Mouse (Mus musculus) limb, embryonic 12.5 days (tissue): Measurements from ENCODE around the gene Selenos. TPM values are rescaled to one million over a fixed set of nuclear protein-coding genes. Genes with fewer than 3 reads are reported as not detected.

Source experiments
- ATAC-seq: fragments of 200-750 bp; cut with Nextera tagmentation; 2 replicates; pipeline ENCODE4 v1.8.0; 2017; ENCODE audit warnings: low read depth, moderate TSS enrichment; ENCODE audit not compliant: insufficient number of reproducible peaks, insufficient read depth, low FRiP score, low TSS enrichment
- H3K27ac ChIP-seq: fragments of 300-500 bp; sonication (generic); 2 replicates; pipeline ENCODE4 v1.5.1; 2016; ENCODE audit warnings: mild to moderate bottlenecking, moderate library complexity
- H3K27me3 ChIP-seq: fragments of 300-500 bp; sonication (generic); 2 replicates; pipeline ENCODE4 v1.6.1; 2016; ENCODE audit warnings: mild to moderate bottlenecking, moderate library complexity
- H3K36me3 ChIP-seq: fragments of 300-500 bp; sonication (generic); 2 replicates; pipeline ENCODE4 v1.6.1; 2016; ENCODE audit warnings: mild to moderate bottlenecking, moderate library complexity
- H3K4me1 ChIP-seq: fragments of 300-500 bp; sonication (generic); replicated peaks from 2 replicates; pipeline ENCODE4 v1.6.1; 2016
- H3K4me2 ChIP-seq: fragments of 300-500 bp; sonication (generic); 2 replicates; pipeline ENCODE4 v1.6.1; 2016; ENCODE audit warnings: mild to moderate bottlenecking, moderate library complexity
- H3K4me3 ChIP-seq: fragments of 300-500 bp; sonication (generic); replicated peaks from 2 replicates; pipeline ENCODE4 v1.5.1; 2016; ENCODE audit warnings: mild to moderate bottlenecking
- H3K9ac ChIP-seq: fragments of 300-500 bp; sonication (generic); replicated peaks from 2 replicates; pipeline ENCODE4 v1.6.1; 2016; ENCODE audit warnings: mild to moderate bottlenecking, moderate library complexity
- H3K9me3 ChIP-seq: fragments of 300-500 bp; sonication (generic); 2 replicates; pipeline ENCODE4 v1.6.1; 2016; ENCODE audit warnings: mild to moderate bottlenecking, moderate library complexity
- WGBS: fragments of 180-500 bp; shearing (Covaris S2); methylation state at CpG from one replicate; pipeline ENCODE4 v1.1.7; 2016; 5-methylcytosine and 5-hydroxymethylcytosine counted together
- polyA plus RNA-seq: library from polyadenylated mRNA; unstranded; fragments of >200 nt; fragmentation: Nextera tagmentation; extraction: Ambion mirVana; gene quantifications from 2 replicates; pipeline ENCODE4 v1.2.1, GENCODE M21; 2016

The Selenos gene
- polyA plus RNA-seq, 1 experiment from 2014 or later: 87.0 TPM

DNA sequence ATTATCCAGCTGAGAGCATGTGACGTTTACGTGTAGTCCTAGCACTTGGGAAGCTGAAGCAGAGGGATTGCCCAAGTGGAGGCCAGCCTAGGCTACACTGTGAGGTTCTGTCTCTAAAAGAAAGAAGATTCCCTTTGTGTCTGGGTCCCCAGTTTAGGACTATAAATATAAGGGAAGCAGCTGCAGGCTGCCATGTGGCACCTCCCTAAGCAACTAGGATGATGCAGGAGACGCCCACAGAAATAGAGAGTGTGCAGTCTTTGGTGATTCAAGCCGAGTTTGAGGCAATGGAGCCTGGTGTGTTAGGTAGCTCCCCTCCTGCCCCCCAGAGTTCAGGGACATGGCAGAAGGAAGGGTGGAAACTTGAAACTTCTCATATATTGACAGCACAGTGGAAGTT, 8.2 kb downstream of the Selenos start:
- Histone ChIP-seq H3K27me3 (no peaks in the 10 kb centered on the region), H3K9me3 (no peaks in the 10 kb centered on the region), H3K27ac (no peak overlapping the region), H3K4me3 (no peak overlapping the region), H3K9ac (no peak overlapping the region), H3K4me1 (no peaks in the 10 kb centered on the region), H3K4me2 (no peak overlapping the region), H3K36me3 (peaks cover 98% of the 10 kb centered on the region)
- ATAC-seq: no peak
- WGBS: 89% methylated on average over 4 of the region's 4 CpGs

- Histone ChIP-seq H3K9me3 (no peaks in the 10 kb centered on the region), H3K4me1 (no peaks in the 10 kb centered on the region), H3K9ac (no peak overlapping the region), H3K4me3 (no peak overlapping the region), H3K27me3 (no peaks in the 10 kb centered on the region), H3K27ac (no peak overlapping the region), H3K36me3 (peaks cover 96% of the 10 kb centered on the region), H3K4me2 (no peak overlapping the region)
- WGBS: 98% methylated on average over 2 of the region's 2 CpGs
- ATAC-seq: no peak
Measured at GRCm38 (mm10) chr7:66088077-66088476, 8.6 kb downstream of the Selenos start.

DNA sequence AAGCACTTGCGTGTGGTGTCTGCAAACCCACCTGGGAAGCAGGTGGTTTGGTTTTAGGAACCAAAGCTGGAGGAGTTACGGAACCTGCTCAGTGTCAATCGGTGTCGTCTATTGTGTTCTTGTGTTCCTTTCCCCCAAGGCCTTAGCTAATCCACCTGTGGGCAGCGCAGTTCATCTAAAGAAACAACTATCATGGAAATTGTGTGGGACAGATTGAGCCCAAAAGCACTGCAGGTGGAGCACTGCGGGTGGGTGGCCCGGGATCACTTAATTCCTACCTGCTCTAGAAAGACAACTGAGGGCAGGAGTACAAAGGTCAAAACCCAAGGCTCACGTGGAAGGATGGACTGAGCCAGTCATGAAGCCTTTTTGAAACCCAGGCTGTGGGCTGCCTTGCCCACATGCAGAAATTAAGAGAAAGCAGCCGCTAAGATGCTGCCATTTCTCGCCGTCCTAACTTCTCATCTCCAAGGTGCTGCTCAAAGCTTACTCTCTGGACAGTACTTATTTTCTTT, 11.3 kb downstream of the Selenos start:
- Histone ChIP-seq H3K4me3 (no peak overlapping the region), H3K27me3 (no peaks in the 10 kb centered on the region), H3K27ac (no peak overlapping the region), H3K4me2 (no peak overlapping the region), H3K9me3 (no peaks in the 10 kb centered on the region), H3K9ac (no peak overlapping the region), H3K4me1 (no peaks in the 10 kb centered on the region), H3K36me3 (peaks cover 69% of the 10 kb centered on the region)
- ATAC-seq: no peak
- 87% methylated on average over 11 of the region's 11 CpGs for whole genome bisulfite sequencing

- H3K36me3 ChIP-seq: peaks cover 61% of the 10 kb centered on the region
- H3K27me3 ChIP-seq: no peaks in the 10 kb centered on the region
- H3K9ac ChIP-seq: no peak overlapping the region
- H3K4me1 ChIP-seq: no peaks in the 10 kb centered on the region
- H3K4me3 ChIP-seq: no peak overlapping the region
- H3K4me2 ChIP-seq: no peak overlapping the region
- H3K9me3 ChIP-seq: no peaks in the 10 kb centered on the region
- no peak for ATAC-seq
- no peak overlapping the region for H3K27ac ChIP-seq
- 86% methylated on average over 7 of the region's 7 CpGs for WGBS
Measured at GRCm38 (mm10) chr7:66091553-66091952, 12.1 kb downstream of the Selenos start.

DNA sequence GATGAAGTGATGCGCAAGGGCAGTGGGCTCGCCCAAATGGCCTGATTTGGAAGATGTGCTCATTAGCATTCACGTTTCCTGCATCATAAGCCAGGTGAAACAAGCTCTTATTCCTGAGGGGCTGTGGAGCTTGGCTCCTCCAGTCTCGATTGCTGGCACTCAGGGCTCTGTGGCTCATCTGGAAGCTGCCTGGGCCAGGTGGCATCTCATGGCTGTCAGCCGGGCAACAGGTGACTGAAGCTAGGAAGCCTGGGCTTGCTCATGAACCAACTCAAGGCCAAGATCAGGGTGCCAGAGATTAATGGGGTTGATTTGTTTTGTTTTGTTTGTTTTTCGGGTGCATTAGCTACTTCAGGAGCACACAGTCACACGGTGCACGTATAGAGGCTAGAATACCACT, 13.2 kb downstream of the Selenos start:
- H3K9me3 ChIP-seq: no peaks in the 10 kb centered on the region
- H3K4me3 ChIP-seq: no peak overlapping the region
- 92% methylated on average over 8 of the region's 8 CpGs for WGBS
- no peak overlapping the region for H3K9ac ChIP-seq
- no peak overlapping the region for H3K4me2 ChIP-seq
- no peaks in the 10 kb centered on the region for H3K4me1 ChIP-seq
- H3K27ac ChIP-seq: no peak overlapping the region
- H3K36me3 ChIP-seq: peaks cover 50% of the 10 kb centered on the region
- H3K27me3 ChIP-seq: no peaks in the 10 kb centered on the region
- ATAC-seq: no peak

DNA sequence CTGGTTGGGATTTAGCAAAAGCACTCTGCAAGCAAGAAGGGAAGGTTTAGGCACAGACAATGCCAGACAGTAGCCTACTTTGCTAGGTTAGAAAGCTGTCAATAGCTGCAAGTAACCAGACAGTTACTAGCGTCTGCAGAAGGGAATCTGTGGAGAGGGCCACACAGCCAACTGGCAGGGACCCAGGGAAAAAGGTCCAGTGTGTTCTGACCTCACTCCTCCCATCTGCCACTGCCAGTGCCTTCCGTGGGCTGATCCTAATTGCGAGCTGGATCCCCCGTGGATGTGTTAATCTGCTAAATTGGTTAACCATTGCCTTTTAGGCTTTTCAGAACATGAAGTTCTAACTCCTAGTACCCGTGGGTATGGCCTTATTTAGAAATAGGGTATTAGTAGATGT, 14.7 kb downstream of the Selenos start:
- no peaks in the 10 kb centered on the region for H3K9me3 ChIP-seq
- WGBS: 76% methylated on average over 5 of the region's 5 CpGs
- no peaks in the 10 kb centered on the region for H3K4me1 ChIP-seq
- H3K27me3 ChIP-seq: no peaks in the 10 kb centered on the region
- ATAC-seq: no peak
- peaks cover 35% of the 10 kb centered on the region for H3K36me3 ChIP-seq
- no peak overlapping the region for H3K27ac ChIP-seq
- H3K4me3 ChIP-seq: no peak overlapping the region
- H3K9ac ChIP-seq: no peak overlapping the region
- H3K4me2 ChIP-seq: no peak overlapping the region

DNA sequence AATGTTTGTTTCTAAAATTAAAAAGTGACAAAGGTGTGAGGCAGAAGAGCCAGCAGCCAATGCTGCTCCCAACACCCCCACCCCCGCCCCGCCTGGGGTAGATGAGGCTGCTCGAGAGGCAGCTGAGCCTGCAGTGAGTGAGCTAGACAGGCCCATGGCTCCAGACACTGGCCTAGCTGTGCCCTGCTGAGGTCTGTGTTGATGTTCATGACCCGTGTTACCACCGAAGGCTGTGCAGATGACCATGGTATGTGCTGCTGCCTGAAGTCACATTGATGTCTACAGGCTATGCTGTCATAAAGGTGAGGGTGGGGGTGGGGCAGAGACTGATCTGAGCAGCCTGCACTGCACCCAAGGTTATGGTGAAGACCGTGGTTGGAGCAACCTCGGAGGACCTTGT, 19.4 kb downstream of the Selenos start:
- Histone ChIP-seq H3K4me1 (no peaks in the 10 kb centered on the region), H3K36me3 (no peaks in the 10 kb centered on the region), H3K27ac (no peak overlapping the region), H3K4me2 (no peak overlapping the region), H3K4me3 (no peak overlapping the region), H3K9ac (no peak overlapping the region), H3K27me3 (no peaks in the 10 kb centered on the region; the same call in none of the 2 replicates), H3K9me3 (no peaks in the 10 kb centered on the region)
- ATAC-seq: peak; percentile 57; the same call in 1 of the 2 replicates
- 84% methylated on average over 7 of the region's 7 CpGs for WGBS

DNA sequence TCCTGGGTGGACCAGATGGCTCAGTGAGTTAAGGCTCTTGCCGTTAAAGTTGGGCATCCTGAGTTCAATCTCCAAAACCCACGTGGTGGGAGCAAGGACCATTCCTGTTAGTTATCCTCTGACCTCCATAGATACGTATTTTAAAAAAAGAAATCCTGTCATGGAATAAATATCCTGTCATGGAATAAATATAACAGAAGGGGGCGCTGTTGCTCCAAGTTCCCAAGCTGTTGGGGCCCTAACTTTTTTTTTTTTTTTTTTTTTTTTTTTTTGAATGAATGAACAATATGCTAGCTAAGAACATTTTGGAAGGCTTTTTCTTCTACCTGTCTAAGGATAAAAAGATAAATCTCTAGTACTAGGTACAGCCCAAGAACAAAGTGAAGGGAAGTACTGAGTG, 22.4 kb downstream of the Selenos start:
- WGBS: 11% methylated on average over 4 of the region's 4 CpGs

DNA sequence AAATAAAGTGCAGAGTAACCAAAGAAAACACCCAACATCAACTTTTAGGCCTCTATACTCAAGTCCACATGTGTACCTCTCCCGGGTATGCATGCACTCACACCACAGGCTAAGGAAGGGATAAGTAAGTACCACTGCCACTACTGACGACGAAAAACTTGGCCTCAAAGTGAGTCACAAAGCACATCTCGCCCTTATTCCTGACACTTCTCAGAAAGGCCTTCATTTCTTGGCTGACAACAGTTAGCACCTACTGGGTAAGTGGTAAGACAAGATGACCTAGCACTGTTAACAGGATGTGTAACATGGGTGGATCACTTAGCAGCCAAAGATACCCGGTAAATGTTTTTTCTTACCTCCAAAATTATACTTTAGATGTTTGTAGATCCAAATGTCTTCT, 25.1 kb downstream of the Selenos start:
- H3K4me2 ChIP-seq: no peak overlapping the region
- WGBS: 90% methylated on average over 5 of the region's 5 CpGs

More for the DNA sequence above, 22.4 kb downstream of the Selenos start:
- H3K27me3 ChIP-seq: no peaks in the 10 kb centered on the region; the same call in none of the 2 replicates
- no peaks in the 10 kb centered on the region for H3K36me3 ChIP-seq
- no peak for ATAC-seq
- H3K4me2 ChIP-seq: no peak overlapping the region
- no peak overlapping the region for H3K4me3 ChIP-seq
- peaks cover 3% of the 10 kb centered on the region; the same call in 1 of the 2 replicates for H3K4me1 ChIP-seq
- H3K9ac ChIP-seq: no peak overlapping the region
- H3K9me3 ChIP-seq: no peaks in the 10 kb centered on the region
- H3K27ac ChIP-seq: no peak overlapping the region

GRCm38 (mm10) chr7:66105771-66106170, 26.3 kb downstream of the Selenos start:
- 72% methylated on average over 4 of the region's 4 CpGs for WGBS
- no peak for ATAC-seq

More for the DNA sequence above, 25.1 kb downstream of the Selenos start:
- no peaks in the 10 kb centered on the region for H3K36me3 ChIP-seq
- no peaks in the 10 kb centered on the region; the same call in none of the 2 replicates for H3K27me3 ChIP-seq
- ATAC-seq: no peak
- H3K9me3 ChIP-seq: no peaks in the 10 kb centered on the region
- no peak overlapping the region for H3K4me3 ChIP-seq
- H3K27ac ChIP-seq: no peak overlapping the region
- H3K9ac ChIP-seq: no peak overlapping the region
- peaks cover 6% of the 10 kb centered on the region; the same call in 1 of the 2 replicates for H3K4me1 ChIP-seq

GRCm38 (mm10) chr7:66106581-66107056, 27.2 kb downstream of the Selenos start:
- Histone ChIP-seq H3K9ac (no peak overlapping the region), H3K4me2 (no peak overlapping the region)

More at GRCm38 (mm10) chr7:66105771-66106170, 26.3 kb downstream of the Selenos start:
- no peaks in the 10 kb centered on the region for H3K36me3 ChIP-seq
- H3K9me3 ChIP-seq: no peaks in the 10 kb centered on the region
- H3K9ac ChIP-seq: no peak overlapping the region
- no peak overlapping the region for H3K27ac ChIP-seq
- H3K4me3 ChIP-seq: no peak overlapping the region
- H3K4me2 ChIP-seq: no peak overlapping the region
- H3K4me1 ChIP-seq: peaks cover 9% of the 10 kb centered on the region
- H3K27me3 ChIP-seq: no peaks in the 10 kb centered on the region; the same call in 1 of the 2 replicates

DNA sequence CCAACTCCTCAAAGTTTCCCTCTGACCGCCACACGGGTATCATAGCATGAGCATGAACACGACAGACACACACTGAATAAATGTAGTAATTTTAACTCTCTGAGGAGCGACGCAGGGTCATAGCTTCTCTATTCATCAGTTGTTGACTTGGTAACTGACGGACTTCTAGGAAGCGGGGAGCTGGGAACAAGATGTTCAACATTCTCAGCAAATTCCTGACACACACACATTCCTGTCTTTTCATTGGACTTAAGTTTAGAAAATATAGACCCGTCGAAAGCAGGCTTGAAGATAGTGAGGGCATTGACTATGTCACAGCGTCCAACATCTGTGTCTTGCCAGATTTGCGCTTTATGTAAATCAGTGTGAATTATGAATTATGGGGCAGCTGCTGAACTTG, 27.8 kb downstream of the Selenos start:
- Histone ChIP-seq H3K36me3 (0 out of 2 replicates have a peak, but pooled peaks cover under 1% of the 10 kb centered on the region), H3K9me3 (no peaks in the 10 kb centered on the region), H3K27me3 (no peaks in the 10 kb centered on the region), H3K4me3 (no peak overlapping the region), H3K4me2 (no peak overlapping the region), H3K27ac (no peak overlapping the region), H3K4me1 (peaks cover 21% of the 10 kb centered on the region), H3K9ac (no peak overlapping the region)
- WGBS: 80% methylated on average over 11 of the region's 11 CpGs
- ATAC-seq: no peak

More at GRCm38 (mm10) chr7:66106581-66107056, 27.2 kb downstream of the Selenos start:
- Histone ChIP-seq H3K27ac (no peak overlapping the region), H3K27me3 (no peaks in the 10 kb centered on the region), H3K36me3 (no peaks in the 10 kb centered on the region), H3K9me3 (no peaks in the 10 kb centered on the region), H3K4me3 (no peak overlapping the region), H3K4me1 (peaks cover 16% of the 10 kb centered on the region)
- no peak for ATAC-seq
- 63% methylated on average over 7 of the region's 7 CpGs for WGBS
